Mouse (Mus musculus) embryonic facial prominence, embryonic 12.5 days (tissue): ENCODE results near the gene Dctpp1. TPM values are rescaled to one million over a fixed set of nuclear protein-coding genes. Genes with fewer than 3 reads are reported as not detected.
"Not testable (repeated sequence)": the region's sequence is repeated elsewhere in the genome, so short reads cannot be mapped to it uniquely, and the experiment has no call there.

ENCODE experiments used
- ATAC-seq: fragments of 200-750 bp; cut with Nextera tagmentation; 2 replicates; pipeline ENCODE4 v1.8.0; 2017; ENCODE audit not compliant: insufficient number of reproducible peaks, insufficient read depth, low FRiP score, low TSS enrichment
- H3K27ac ChIP-seq: fragments of 300-500 bp; sonication (generic); 2 replicates; pipeline ENCODE4 v1.5.1; 2016; ENCODE audit warnings: mild to moderate bottlenecking
- H3K27me3 ChIP-seq: fragments of 300-500 bp; sonication (generic); 2 replicates; pipeline ENCODE4 v1.6.1; 2016; ENCODE audit warnings: mild to moderate bottlenecking, moderate library complexity
- H3K36me3 ChIP-seq: fragments of 300-500 bp; sonication (generic); 2 replicates; pipeline ENCODE4 v1.6.1; 2016; ENCODE audit warnings: mild to moderate bottlenecking
- H3K4me1 ChIP-seq: fragments of 300-500 bp; sonication (generic); 2 replicates; pipeline ENCODE4 v1.6.1; 2016
- H3K4me2 ChIP-seq: fragments of 300-500 bp; sonication (generic); replicated peaks from 2 replicates; pipeline ENCODE4 v1.6.1; 2016; ENCODE audit warnings: mild to moderate bottlenecking, moderate library complexity
- H3K4me3 ChIP-seq: fragments of 300-500 bp; sonication (generic); 2 replicates; pipeline ENCODE4 v1.5.1; 2016; ENCODE audit warnings: mild to moderate bottlenecking
- H3K9ac ChIP-seq: fragments of 300-500 bp; sonication (generic); 2 replicates; pipeline ENCODE4 v1.6.1; 2016; ENCODE audit warnings: mild to moderate bottlenecking, moderate library complexity
- H3K9me3 ChIP-seq: fragments of 300-500 bp; sonication (generic); 2 replicates; pipeline ENCODE4 v1.6.1; 2016; ENCODE audit warnings: mild to moderate bottlenecking, moderate library complexity
- WGBS: fragments of 180-500 bp; shearing (Covaris S2); methylation state at CpG from one replicate; pipeline ENCODE4 v1.1.7; 2016; 5-methylcytosine and 5-hydroxymethylcytosine counted together
- polyA plus RNA-seq: library from polyadenylated mRNA; unstranded; fragments of >200 nt; fragmentation: Nextera tagmentation; extraction: Ambion mirVana; gene quantifications from 2 replicates; pipeline ENCODE4 v1.2.1, GENCODE M21; 2016

The Dctpp1 gene
- polyA plus RNA-seq, 1 experiment from 2014 or later, result 196 TPM

- 0 out of 2 replicates have a peak, but pooled peaks cover 6% of the 10 kb centered on the region for H3K4me1 ChIP-seq
- WGBS, result 87% methylated on average over 3 of the region's 3 CpGs
- H3K36me3 ChIP-seq, result no peaks in the 10 kb centered on the region
- no peak overlapping the region for H3K27ac ChIP-seq
- H3K27me3 ChIP-seq, result no peaks in the 10 kb centered on the region
- H3K4me3 ChIP-seq, result no peak overlapping the region
- no peak overlapping the region for H3K9ac ChIP-seq
- no peak for ATAC-seq
- H3K4me2 ChIP-seq, result no peak overlapping the region
- peaks cover 5% of the 10 kb centered on the region for H3K9me3 ChIP-seq
These were observed 3.0 kb upstream of the Dctpp1 start for GRCm38 (mm10) chr7:127263526-127263925.

GRCm38 (mm10) chr7:127262218-127262961, 1.9 kb upstream of the Dctpp1 start:
- no peak overlapping the region for H3K4me3 ChIP-seq
- H3K9me3 ChIP-seq, result no peaks in the 10 kb centered on the region
- no peak overlapping the region for H3K27ac ChIP-seq
- no peaks in the 10 kb centered on the region for H3K36me3 ChIP-seq
- H3K27me3 ChIP-seq, result no peaks in the 10 kb centered on the region
- 82% methylated on average over 10 of the region's 10 CpGs for whole genome bisulfite sequencing
- no peak for ATAC-seq
- no peak overlapping the region for H3K4me2 ChIP-seq
- 0 out of 2 replicates have a peak, but pooled peaks cover 6% of the 10 kb centered on the region for H3K4me1 ChIP-seq
- H3K9ac ChIP-seq, result no peak overlapping the region

- ATAC-seq, result no peak
- no peaks in the 10 kb centered on the region for H3K9me3 ChIP-seq
- peak overlapping the region; percentile 67 for H3K9ac ChIP-seq
- no peak overlapping the region for H3K27ac ChIP-seq
- peaks cover 11% of the 10 kb centered on the region; the same call in 1 of the 2 replicates for H3K36me3 ChIP-seq
- peak overlapping the region; percentile 60 for H3K4me2 ChIP-seq
- WGBS, result 75% methylated on average over 8 of the region's 8 CpGs
- H3K4me1 ChIP-seq, result 0 out of 2 replicates have a peak, but pooled peaks cover 6% of the 10 kb centered on the region
- peak overlapping the region; percentile 57 for H3K4me3 ChIP-seq
- H3K27me3 ChIP-seq, result no peaks in the 10 kb centered on the region
These were observed 1.2 kb downstream of the Dctpp1 start for GRCm38 (mm10) chr7:127259186-127259905.

GRCm38 (mm10) chr7:127256518-127256917, 4.0 kb downstream of the Dctpp1 start:
- Histone ChIP-seq H3K9ac (no peak overlapping the region), H3K27ac (no peak overlapping the region), H3K27me3 (no peaks in the 10 kb centered on the region), H3K36me3 (peaks cover 11% of the 10 kb centered on the region; the same call in 1 of the 2 replicates), H3K4me3 (no peak overlapping the region), H3K4me2 (no peak overlapping the region), H3K4me1 (peaks cover 10% of the 10 kb centered on the region; the same call in 1 of the 2 replicates), H3K9me3 (no peaks in the 10 kb centered on the region)
- ATAC-seq, result no peak
- 90% methylated on average over 5 of the region's 5 CpGs for WGBS

- WGBS, result 86% methylated on average over 2 of the region's 2 CpGs
- ATAC-seq, result no peak
- H3K4me2 ChIP-seq, result no peak overlapping the region
- H3K9me3 ChIP-seq, result no peaks in the 10 kb centered on the region
- H3K4me1 ChIP-seq, result peaks cover 10% of the 10 kb centered on the region; the same call in 1 of the 2 replicates
- H3K27me3 ChIP-seq, result no peaks in the 10 kb centered on the region
- peaks cover 14% of the 10 kb centered on the region; the same call in 1 of the 2 replicates for H3K36me3 ChIP-seq
- no peak overlapping the region for H3K27ac ChIP-seq
- no peak overlapping the region for H3K9ac ChIP-seq
- no peak overlapping the region for H3K4me3 ChIP-seq
These were observed 4.5 kb downstream of the Dctpp1 start for GRCm38 (mm10) chr7:127255965-127256364.

GRCm38 (mm10) chr7:127255008-127255407, 5.5 kb downstream of the Dctpp1 start:
- 30% methylated on average over 4 of the region's 4 CpGs for WGBS
- peak overlapping the region; percentile 70 for H3K9ac ChIP-seq
- ATAC-seq, result no peak
- H3K27ac ChIP-seq, result 0 out of 2 replicates have a peak overlapping the region, but pooled peaks have one; percentile 90
- H3K9me3 ChIP-seq, result no peaks in the 10 kb centered on the region
- H3K4me3 ChIP-seq, result peak overlapping the region; percentile 55
- H3K4me2 ChIP-seq, result peak overlapping the region; percentile 80
- H3K4me1 ChIP-seq, result peaks cover 10% of the 10 kb centered on the region; the same call in 1 of the 2 replicates
- no peaks in the 10 kb centered on the region for H3K27me3 ChIP-seq
- peaks cover 16% of the 10 kb centered on the region for H3K36me3 ChIP-seq

- Histone ChIP-seq H3K27ac (peak overlapping the region; percentile 90), H3K4me3 (peak overlapping the region; percentile 55), H3K9ac (peak overlapping the region; percentile 70), H3K27me3 (no peaks in the 10 kb centered on the region), H3K36me3 (peaks cover 25% of the 10 kb centered on the region), H3K4me1 (peaks cover 5% of the 10 kb centered on the region; the same call in 1 of the 2 replicates), H3K4me2 (peak overlapping the region; percentile 80), H3K9me3 (no peaks in the 10 kb centered on the region)
- under 1% methylated on average over 135 of the region's 136 CpGs for WGBS
- ATAC-seq, result peak; percentile 97
These were observed 6.4 kb downstream of the Dctpp1 start for GRCm38 (mm10) chr7:127253821-127254769.

GRCm38 (mm10) chr7:127253341-127253740, 7.2 kb downstream of the Dctpp1 start:
- Histone ChIP-seq H3K4me2 (peak overlapping the region; percentile 80), H3K4me1 (peaks cover 5% of the 10 kb centered on the region; the same call in 1 of the 2 replicates), H3K4me3 (peak overlapping the region; percentile 55), H3K9me3 (no peaks in the 10 kb centered on the region), H3K27me3 (no peaks in the 10 kb centered on the region), H3K36me3 (peaks cover 29% of the 10 kb centered on the region), H3K27ac (peak overlapping the region; percentile 90), H3K9ac (peak overlapping the region; percentile 70)
- WGBS, result 79% methylated on average over 6 of the region's 6 CpGs
- no peak for ATAC-seq

GRCm38 (mm10) chr7:127252414-127252813, 8.1 kb downstream of the Dctpp1 start:
- H3K4me2 ChIP-seq, result no peak overlapping the region
- no peak for ATAC-seq
- H3K27me3 ChIP-seq, result no peaks in the 10 kb centered on the region
- H3K4me1 ChIP-seq, result peaks cover 5% of the 10 kb centered on the region; the same call in 1 of the 2 replicates
- H3K36me3 ChIP-seq, result peaks cover 31% of the 10 kb centered on the region
- 89% methylated on average over 2 of the region's 2 CpGs for WGBS
- no peak overlapping the region for H3K27ac ChIP-seq
- H3K9ac ChIP-seq, result no peak overlapping the region
- H3K4me3 ChIP-seq, result no peak overlapping the region
- H3K9me3 ChIP-seq, result no peaks in the 10 kb centered on the region

GRCm38 (mm10) chr7:127250511-127250910, 10.0 kb downstream of the Dctpp1 start:
- Histone ChIP-seq H3K4me1 (peaks cover 17% of the 10 kb centered on the region), H3K36me3 (peaks cover 36% of the 10 kb centered on the region)
- WGBS, result 93% methylated on average over 8 of the region's 8 CpGs
- not testable (repeated sequence) for H3K4me2 ChIP-seq, H3K27ac ChIP-seq, H3K27me3 ChIP-seq, H3K9me3 ChIP-seq, H3K9ac ChIP-seq, ATAC-seq, H3K4me3 ChIP-seq
